Mouse (Mus musculus): ENCODE results near the gene Rhbg.
A peak's percentile ranks its signal among the peaks of the same experiment; 100 is the strongest.
"Not testable (repeated sequence)": the region's sequence is repeated elsewhere in the genome, so short reads cannot be mapped to it uniquely, and the experiment has no call there.

The Rhbg gene

GRCm38 (mm10) chr3:88254268-88254926 lies at the start of gene Rhbg:
Gene Rhbg (minus strand): TSS chr3:88254709.
- DNase-seq, result peak; percentile 76

- no peak for DNase-seq
These were observed 44.7 kb upstream of the Rhbg start for GRCm38 (mm10) chr3:88299172-88299571.

GRCm38 (mm10) chr3:88297321-88297851 lies 42.9 kb upstream of the Rhbg start:
- peak; percentile 9 for DNase-seq

- DNase-seq, result peak; percentile 99
These were observed 42.2 kb upstream of the Rhbg start, which contains the start of the genes Tsacc and Cct3 for GRCm38 (mm10) chr3:88296561-88297318. Gene Tsacc (minus strand): TSS chr3:88296999. Gene Cct3 (plus strand): TSS chr3:88297116.

- DNase-seq, result no peak
These were observed 41.6 kb upstream of the Rhbg start for GRCm38 (mm10) chr3:88296110-88296560.

- DNase-seq, result not testable (repeated sequence)
These were observed 40.8 kb upstream of the Rhbg start for GRCm38 (mm10) chr3:88295272-88295671.

- DNase-seq, result peak; percentile 43
These were observed 37.5 kb upstream of the Rhbg start for GRCm38 (mm10) chr3:88291970-88292369.

- not testable (repeated sequence) for DNase-seq
These were observed 33.7 kb upstream of the Rhbg start for GRCm38 (mm10) chr3:88288133-88288713.

- DNase-seq, result no peak
These were observed 32.6 kb upstream of the Rhbg start, which contains the start of gene Gm38392 for GRCm38 (mm10) chr3:88287110-88287509. Gene Gm38392 (minus strand): TSS chr3:88287210.

GRCm38 (mm10) chr3:88285565-88285895 lies 31.0 kb upstream of the Rhbg start:
- DNase-seq, result not testable (repeated sequence)

GRCm38 (mm10) chr3:88284815-88285564 lies 30.5 kb upstream of the Rhbg start:
- DNase-seq, result not testable (repeated sequence)

- DNase-seq, result not testable (repeated sequence)
These were observed 26.8 kb upstream of the Rhbg start for GRCm38 (mm10) chr3:88281141-88281916.

- no peak for DNase-seq
These were observed 25.5 kb upstream of the Rhbg start for GRCm38 (mm10) chr3:88280035-88280434.

- peak; percentile 51 for DNase-seq
These were observed 22.1 kb upstream of the Rhbg start for GRCm38 (mm10) chr3:88276529-88277143.

- DNase-seq, result no peak
These were observed 21.6 kb upstream of the Rhbg start for GRCm38 (mm10) chr3:88276121-88276520.

GRCm38 (mm10) chr3:88274002-88274401 lies 19.5 kb upstream of the Rhbg start:
- DNase-seq, result no peak

GRCm38 (mm10) chr3:88271859-88272258 lies 17.4 kb upstream of the Rhbg start:
- DNase-seq, result no peak

- DNase-seq, result not testable (repeated sequence)
These were observed 16.8 kb upstream of the Rhbg start for GRCm38 (mm10) chr3:88271298-88271697.

- DNase-seq, result no peak
These were observed 14.5 kb upstream of the Rhbg start for GRCm38 (mm10) chr3:88268991-88269390.

GRCm38 (mm10) chr3:88268014-88268413 lies 13.5 kb upstream of the Rhbg start:
- not testable (repeated sequence) for DNase-seq

GRCm38 (mm10) chr3:88262346-88262745 lies 7.8 kb upstream of the Rhbg start:
- DNase-seq, result no peak
